Mouse (Mus musculus): ENCODE measurements around the gene Olfr1412.

Gene Olfr1412

GRCm38 (mm10) chr1:92637501-92638172 lies 52.1 kb downstream of the Olfr1412 start:
- DNase-seq (ENCODE audit: low read depth, low spot score), result no peak

- DNase-seq (ENCODE audit: low read depth, low spot score), result no peak
These were observed 52.6 kb downstream of the Olfr1412 start for GRCm38 (mm10) chr1:92638181-92638580.

GRCm38 (mm10) chr1:92638736-92639135 lies 53.2 kb downstream of the Olfr1412 start:
- no peak for DNase-seq (ENCODE audit: low read depth, low spot score)

- DNase-seq (ENCODE audit: low read depth, low spot score), result no peak
These were observed 54.8 kb downstream of the Olfr1412 start for GRCm38 (mm10) chr1:92640393-92640792.

Data from c-Kit-negative CD71-positive TER-119-positive erythroid progenitor cells, embryonic 14.5 days (primary cell).